Comparison of ENCODE assay signal across 16 mouse cellular contexts in genomic region chr7:115539003-115539402, GRCm38 (mm10).
DNase-seq lines count a peak whose midpoint lies in the region; ATAC-seq and TF ChIP-seq lines count a peak whose summit lies in the region.
"Had no signal": no experiment of that assay in that cellular context is flagged by ENCODE, and none has a peak within 500 bp of the region (broad histone marks: within the 10 kb centered on the region; RNA-seq: fewer than 3 reads in every experiment).

No protein-coding gene starts in this region.

- no peak overlapping the region for H3K4me2 ChIP-seq in liver, postnatal 0 days (ENCODE audit: low read depth, low read length)
- H3K4me2 ChIP-seq: forebrain, embryonic 12.5 days; kidney, embryonic 15.5 days; lung, embryonic 15.5 days; neural tube, embryonic 12.5 days had no signal

- H3K27me3 ChIP-seq in liver, postnatal 0 days (ENCODE audit: insufficient read depth, low read length) = no peaks in the 10 kb centered on the region
- H3K27me3 ChIP-seq: forebrain, embryonic 12.5 days; kidney, embryonic 15.5 days; lung, embryonic 15.5 days; neural tube, embryonic 12.5 days had no signal

- 33% methylated on average over 9 of the region's 9 CpGs for WGBS in liver, postnatal 0 days (ENCODE audit: insufficient replicate concordance)

- no peak overlapping the region for H3K9ac ChIP-seq in liver, postnatal 0 days (replicated peaks)
- H3K9ac ChIP-seq: forebrain, embryonic 12.5 days; kidney, embryonic 15.5 days; lung, embryonic 15.5 days; neural tube, embryonic 12.5 days had no signal

- no peak for ATAC-seq in liver, postnatal 0 days
- peak; percentile 87 for ATAC-seq in common myeloid progenitor, adult 5-6 weeks (replicated peaks; ENCODE audit: low read depth, poor library complexity, severe bottlenecking)
- ATAC-seq in megakaryocyte-erythroid progenitor cell, adult 5-6 weeks (replicated peaks; ENCODE audit: low FRiP score, low TSS enrichment, poor library complexity, severe bottlenecking) = peak; percentile 59

- H3K4me1 ChIP-seq in liver, postnatal 0 days (ENCODE audit: insufficient read depth) = no peaks in the 10 kb centered on the region
- H3K4me1 ChIP-seq: lung, embryonic 15.5 days had no signal

- no peak for TF ChIP-seq EP300 in liver, postnatal 0 days (IDR thresholded peaks at IDR 0.05; ENCODE audit: low read depth)

- no peak for DNase-seq in liver, postnatal 0 days
- DNase-seq in liver = no peak
- peak; percentile 23 for DNase-seq in thymus, postnatal 4 days
- no peak for DNase-seq in adrenal gland, adult 18-20 months (ENCODE audit: low spot score in 2 of 2)
- no peak for DNase-seq in left cerebral cortex, adult 8-10 months (ENCODE audit: low spot score in 2 of 2)
- DNase-seq: adrenal gland, postnatal 14 days; cerebellum, adult 9-11 months; right cerebral cortex, postnatal 25 days had no signal

- TF ChIP-seq CTCF in liver, postnatal 0 days (IDR thresholded peaks at IDR 0.05; ENCODE audit: low read depth) = peak; percentile 26; the same call in 1 of the 2 replicates

- H3K4me3 ChIP-seq in liver, postnatal 0 days (ENCODE audit: low read depth, low read length) = no peak overlapping the region
- H3K4me3 ChIP-seq: forebrain, embryonic 12.5 days; hindbrain, embryonic 10.5 days; kidney, embryonic 15.5 days; lung, embryonic 15.5 days; megakaryocyte, embryonic 14.5 days; neural tube, embryonic 12.5 days had no signal

- no peak overlapping the region for H3K27ac ChIP-seq in liver, postnatal 0 days (ENCODE audit: low read depth)
- H3K27ac ChIP-seq: forebrain, embryonic 12.5 days; hindbrain, embryonic 10.5 days; kidney, embryonic 15.5 days; lung, embryonic 15.5 days; neural tube, embryonic 12.5 days had no signal

- no peaks in the 10 kb centered on the region for H3K9me3 ChIP-seq in liver, postnatal 0 days (ENCODE audit: low read length)
- H3K9me3 ChIP-seq: forebrain, embryonic 12.5 days; hindbrain, embryonic 10.5 days; kidney, embryonic 15.5 days; lung, embryonic 15.5 days; megakaryocyte, embryonic 14.5 days; neural tube, embryonic 12.5 days had no signal

- peaks cover 29% of the 10 kb centered on the region for H3K36me3 ChIP-seq in liver, postnatal 0 days (replicated peaks; ENCODE audit: insufficient read depth, low read length)
- H3K36me3 ChIP-seq: hindbrain, embryonic 10.5 days; kidney, embryonic 15.5 days; lung, embryonic 15.5 days had no signal
